Mouse (Mus musculus): ENCODE measurements around the gene Rad54l.

DNA sequence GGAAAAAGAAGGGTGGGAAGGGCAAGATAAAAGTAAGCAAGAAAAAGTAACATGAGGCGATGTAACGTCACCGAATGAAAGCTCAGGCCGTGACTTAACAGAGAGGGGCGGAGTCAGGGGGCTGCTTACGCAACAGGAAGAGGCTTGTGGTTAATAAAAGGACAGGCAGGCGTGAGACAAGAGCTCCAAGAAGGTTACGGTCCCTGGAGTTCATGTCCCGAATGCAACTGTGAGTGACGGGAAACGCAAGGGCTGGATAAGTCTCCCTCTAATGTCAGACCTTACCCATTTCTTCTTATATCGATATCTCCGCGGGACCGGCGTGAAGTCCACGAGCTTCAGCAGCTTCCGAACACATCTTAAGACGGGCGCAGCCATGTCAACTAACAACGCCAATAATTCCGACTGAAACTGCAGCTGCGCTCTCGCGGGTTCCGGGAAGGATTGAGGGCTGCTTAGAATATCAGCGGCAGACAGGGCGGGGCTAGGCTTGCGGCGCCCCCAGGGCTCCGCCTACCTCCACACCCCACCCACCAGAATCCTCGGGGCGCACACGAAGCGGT lies 70.0 kb downstream of the Rad54l start, which contains the start of gene Nsun4:
- TF ChIP-seq NELFE (IDR thresholded peaks at IDR 0.05; ENCODE audit: low read depth, low read length) (peak; percentile 97), MAX (IDR thresholded peaks at IDR 0.05; ENCODE audit: low read length) (peak; percentile 81), GATA1 (IDR thresholded peaks at IDR 0.05; ENCODE audit: low read depth, low read length) (peak; percentile 26; the same call in 1 of the 2 replicates), POLR2AphosphoS2 (IDR thresholded peaks at IDR 0.05; ENCODE audit: low read length) (peak; percentile 96), EP300 (IDR thresholded peaks at IDR 0.05; ENCODE audit: low read depth in 1 of 2, low read length in 2 of 2) (no peak; a peak in 1 of 4 replicates), NRF1 (IDR thresholded peaks at IDR 0.05; ENCODE audit: insufficient read depth, low read depth, low read length, poor library complexity, severe bottlenecking) (peak; percentile 47; the same call in 1 of the 2 replicates), USF2 (IDR thresholded peaks at IDR 0.05; ENCODE audit: borderline replicate concordance in 1 of 2, insufficient read depth in 1 of 2, low read depth in 1 of 2, low read length in 2 of 2) (no peak), POLR2A (IDR thresholded peaks at IDR 0.05; ENCODE audit: control insufficient read depth in 1 of 2, insufficient read depth in 1 of 2, low read depth in 1 of 2, low read length in 2 of 2, poor library complexity in 1 of 2) (peak; percentile 95 to 99), MYB (IDR thresholded peaks at IDR 0.05; ENCODE audit: low read depth, low read length) (no peak)

Measured in MEL (cell line).